Mouse (Mus musculus) common myeloid progenitor, adult 5-6 weeks (primary cell): ENCODE results near the gene Hmgcl. TPM values are rescaled to one million over a fixed set of nuclear protein-coding genes. Genes with fewer than 3 reads are reported as not detected.

Experiments used
- ATAC-seq: replicated peaks from 2 replicates; pipeline ENCODE4 v1.8.0; 2016; ENCODE audit warnings: low read depth, mild to moderate bottlenecking, moderate TSS enrichment, inconsistent platforms; ENCODE audit not compliant: poor library complexity, severe bottlenecking
- total RNA-seq: library from RNA; stranded (forward); fragments of 200-1000, 187-1606 nt; gene quantifications from 2 replicates; pipeline ENCODE4 v1.2.3, GENCODE M21; 2017

Gene Hmgcl
- total RNA-seq, 1 experiment from 2014 or later = 23.8 TPM

DNA sequence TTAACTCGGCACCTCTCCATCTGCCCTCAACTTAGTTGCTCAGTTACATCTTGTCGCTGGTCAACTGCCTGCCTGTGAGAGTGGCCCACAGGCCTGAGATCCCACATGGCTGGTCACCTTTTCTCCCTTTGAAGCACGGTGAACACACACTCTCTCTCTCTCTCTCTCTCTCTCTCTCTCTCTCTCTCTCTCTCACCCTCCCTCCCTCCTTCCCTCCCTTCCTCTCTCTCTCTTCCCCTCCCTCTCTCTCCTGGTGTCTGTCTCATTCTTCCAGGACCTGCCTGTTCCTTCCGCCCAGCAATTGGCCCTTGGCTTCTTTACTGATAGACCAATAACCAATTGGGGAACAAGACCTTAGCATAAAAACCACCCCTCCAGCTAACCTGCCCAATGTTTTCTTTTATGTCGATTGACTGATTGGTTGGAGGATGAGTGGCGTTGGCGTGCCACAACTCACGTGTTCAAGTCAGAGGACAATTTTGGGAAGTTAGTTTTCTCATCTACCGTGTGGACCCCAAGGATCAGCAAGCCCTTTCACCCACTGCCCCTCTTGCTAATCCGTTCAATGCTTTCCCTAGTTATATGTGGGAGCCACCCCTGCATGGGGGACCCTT, 19.9 kb upstream of the Hmgcl start:
- ATAC-seq = no peak

DNA sequence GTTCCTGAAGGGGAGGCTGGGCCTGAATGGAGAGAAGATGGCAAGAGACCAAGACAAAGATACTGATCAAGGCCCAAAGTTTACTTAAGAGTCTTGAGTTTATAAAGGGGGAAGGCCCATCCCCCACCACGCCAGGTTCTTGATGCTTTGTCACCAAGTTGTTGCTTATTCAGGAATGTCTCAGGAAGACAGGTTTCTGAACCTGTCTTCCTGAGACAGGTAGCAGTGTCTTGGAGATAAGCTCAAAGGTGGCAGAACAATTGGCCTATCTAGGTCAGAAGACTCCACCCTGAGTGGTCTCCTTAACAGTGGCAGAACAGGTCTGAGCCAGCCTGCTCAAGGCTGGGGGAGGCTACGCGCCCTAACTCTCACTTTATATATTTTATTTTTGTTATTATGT, 19.4 kb upstream of the Hmgcl start:
- ATAC-seq = no peak

DNA sequence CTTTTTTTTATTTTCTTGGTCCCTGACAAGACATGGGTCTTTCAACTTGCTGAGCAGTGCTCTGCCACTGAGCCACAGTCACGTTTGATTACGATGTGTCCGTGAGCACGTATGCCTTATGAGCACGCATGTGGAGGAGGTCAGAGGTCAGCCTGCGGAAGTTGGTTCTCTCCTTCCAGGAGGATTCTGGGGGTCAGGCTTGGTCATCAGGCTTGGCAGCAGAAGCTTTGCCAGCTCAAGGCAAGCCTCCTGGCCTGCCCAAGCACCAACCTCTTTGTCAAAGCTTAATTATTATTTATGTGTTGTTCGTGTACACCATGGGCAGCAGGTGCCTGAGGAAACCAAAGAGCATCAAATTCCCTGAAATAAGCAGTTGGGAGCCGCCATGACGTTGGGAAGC, 17.9 kb upstream of the Hmgcl start:
- no peak for ATAC-seq

DNA sequence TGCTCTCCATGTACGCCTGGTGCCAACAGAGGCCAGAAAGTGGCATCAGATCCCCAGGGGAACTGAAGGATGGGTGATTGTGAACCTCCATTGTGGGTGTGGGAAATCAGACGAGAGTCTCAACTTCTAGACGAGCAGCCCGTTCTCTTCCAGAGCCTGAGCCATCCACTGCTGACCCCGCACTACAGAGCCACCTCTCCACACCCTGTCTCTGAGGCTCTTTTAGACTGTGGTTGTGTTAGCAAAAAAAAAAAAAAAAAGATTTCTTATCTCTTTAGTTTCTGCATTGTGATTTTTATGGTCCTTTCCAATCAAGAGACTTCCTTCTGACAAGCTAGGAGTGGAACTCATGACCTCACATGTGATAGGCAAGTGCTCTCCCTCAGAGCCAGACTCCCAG, 16.8 kb upstream of the Hmgcl start:
- ATAC-seq = no peak

DNA sequence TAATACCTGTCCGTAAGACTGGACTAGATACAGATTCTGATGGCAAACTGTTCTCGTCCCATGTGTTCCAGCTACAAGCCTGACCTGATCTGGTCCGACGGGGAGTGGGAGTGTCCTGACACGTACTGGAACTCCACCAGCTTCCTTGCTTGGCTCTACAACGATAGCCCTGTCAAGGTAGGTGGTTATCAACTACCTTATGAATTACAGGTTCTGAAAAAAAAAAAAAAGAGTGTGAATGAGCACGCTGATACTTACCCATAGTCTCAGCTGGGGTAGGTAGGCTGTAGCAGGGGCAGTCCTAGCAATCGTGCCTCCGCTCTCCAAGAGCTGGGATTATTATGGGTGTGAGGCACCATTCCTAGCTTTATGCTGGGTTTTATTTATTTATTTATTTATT, 16.4 kb upstream of the Hmgcl start:
- ATAC-seq = no peak

DNA sequence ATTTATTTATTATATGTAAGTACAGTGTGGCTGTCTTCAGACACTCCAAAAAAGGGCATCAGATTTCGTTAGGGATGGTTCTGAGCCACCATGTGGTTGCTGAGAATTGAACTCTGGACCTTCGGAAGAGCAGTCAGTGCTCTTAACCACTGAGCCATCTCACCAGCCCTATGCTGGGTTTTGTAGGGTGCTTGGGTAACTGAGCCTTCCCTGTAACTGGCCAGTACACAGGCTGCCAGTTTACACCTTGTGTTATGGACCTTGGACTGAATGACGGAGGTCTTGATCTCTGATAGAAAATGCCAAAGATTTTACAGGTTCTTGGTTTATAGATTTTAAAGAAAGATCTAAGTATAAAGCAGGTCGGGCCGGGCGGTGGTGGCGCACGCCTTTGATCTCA, 16.0 kb upstream of the Hmgcl start:
- ATAC-seq = no peak

DNA sequence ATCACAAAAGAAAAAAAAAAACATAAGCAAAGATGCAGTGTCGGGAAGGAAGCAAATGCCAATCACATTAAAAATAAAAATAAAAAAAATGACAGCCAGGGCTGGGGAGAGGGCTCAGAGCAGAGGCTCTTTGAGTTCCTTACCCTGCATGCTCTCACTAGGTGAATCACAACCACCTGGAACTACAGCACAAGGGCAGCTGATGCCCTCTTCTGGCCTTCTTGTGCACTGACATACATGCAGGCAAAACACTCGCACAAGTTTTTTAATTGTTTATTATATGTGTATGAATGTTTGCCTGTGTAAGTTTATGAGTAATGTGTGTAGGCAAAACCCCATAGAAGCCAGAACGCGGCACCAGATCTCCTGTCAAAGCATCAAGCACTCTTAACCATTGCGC, 14.4 kb upstream of the Hmgcl start:
- peak; percentile 65 for ATAC-seq

DNA sequence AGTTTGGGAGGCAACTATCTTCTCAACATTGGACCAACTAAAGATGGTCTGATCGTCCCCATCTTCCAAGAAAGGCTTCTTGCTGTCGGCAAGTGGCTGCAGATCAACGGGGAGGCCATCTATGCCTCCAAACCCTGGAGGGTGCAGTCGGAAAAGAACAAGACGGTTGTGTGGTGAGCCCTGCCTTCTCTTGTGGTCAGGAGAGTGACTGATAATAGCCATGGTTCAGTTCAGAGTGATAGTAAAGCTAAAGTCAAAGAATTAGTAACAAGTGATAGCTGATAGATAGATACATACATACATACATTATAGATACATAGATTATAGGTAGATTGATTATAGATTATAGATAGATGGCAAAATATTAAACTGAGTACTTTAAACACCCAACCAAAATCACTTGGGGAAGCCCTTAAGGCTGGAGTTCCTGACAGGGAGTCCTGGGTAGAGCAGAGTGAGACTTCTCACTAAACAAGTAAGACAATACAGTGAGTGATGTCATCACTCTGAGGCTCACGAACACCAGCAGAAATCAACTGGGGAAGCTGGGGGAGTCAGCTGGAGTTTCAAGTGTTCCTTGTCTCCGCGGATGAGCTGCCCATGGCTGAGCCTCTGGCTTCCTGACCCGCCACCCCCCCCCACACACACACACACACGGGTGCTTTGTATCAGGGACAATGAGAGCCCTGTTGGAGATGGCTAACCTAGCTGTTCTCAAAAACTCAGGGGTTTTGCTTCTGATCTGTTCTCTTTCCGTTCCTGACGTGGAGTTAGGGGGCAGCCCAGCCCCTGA, 11.3 kb upstream of the Hmgcl start:
- ATAC-seq = peak; percentile 81

DNA sequence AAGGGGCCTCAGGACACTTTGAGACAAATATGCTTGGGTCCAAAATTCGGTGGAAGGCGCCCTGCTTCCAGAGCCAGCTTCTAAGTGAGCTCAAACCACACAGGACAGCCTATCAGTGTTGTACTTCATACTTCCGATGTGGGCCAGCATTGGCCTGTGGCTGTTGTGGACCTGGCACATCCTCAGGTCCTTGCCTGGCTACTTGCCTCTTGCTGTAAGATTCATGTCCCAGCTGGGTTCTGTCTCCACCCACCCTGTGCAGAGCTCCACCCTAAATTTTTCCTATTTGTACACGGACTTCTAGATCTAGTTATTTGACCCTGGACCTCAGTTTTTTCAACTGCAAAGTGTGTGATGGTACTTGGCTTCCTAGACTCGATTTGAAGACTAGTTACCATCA, 10.7 kb upstream of the Hmgcl start:
- ATAC-seq = no peak; the same call in 1 of the 2 replicates

DNA sequence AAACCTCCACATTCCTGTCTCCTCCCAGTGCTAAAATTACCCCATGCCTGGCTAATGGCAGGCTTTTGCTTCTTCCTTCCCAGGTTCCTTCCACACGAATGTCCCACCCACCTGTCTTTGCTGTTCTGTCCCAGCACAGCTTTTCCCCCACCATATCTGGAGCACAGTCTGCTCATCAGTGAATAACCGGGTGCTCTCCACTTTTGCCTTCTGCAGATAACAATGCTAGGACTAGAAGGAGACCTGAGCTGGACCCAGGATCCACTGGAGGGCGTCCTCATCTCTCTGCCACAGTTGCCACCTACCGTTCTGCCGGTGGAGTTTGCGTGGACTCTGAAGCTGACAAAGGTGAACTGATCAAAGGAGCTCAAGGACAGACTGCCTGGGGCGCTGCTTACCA, 7.4 kb upstream of the Hmgcl start:
- ATAC-seq = no peak

DNA sequence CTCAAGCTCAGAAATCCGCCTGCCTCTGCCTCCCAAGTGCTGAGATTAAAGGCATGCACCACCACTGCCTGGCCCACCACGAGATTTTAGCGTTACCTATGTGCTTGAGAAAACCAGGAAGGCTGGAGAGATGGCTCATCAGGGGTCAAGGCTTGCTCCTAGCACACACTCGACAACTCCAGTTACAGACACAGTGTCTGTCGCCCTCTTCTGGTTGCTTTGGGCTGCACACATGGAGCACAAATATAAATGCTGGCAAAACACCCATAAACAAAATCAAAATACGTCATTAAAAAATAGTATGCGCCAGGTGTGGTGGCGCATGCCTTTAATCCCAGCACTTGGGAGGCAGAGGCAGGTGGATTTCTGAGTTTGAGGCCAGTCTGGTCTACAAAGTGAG, 5.2 kb upstream of the Hmgcl start:
- 0 out of 2 replicates have a peak, but pooled peaks have one; percentile 33 for ATAC-seq

DNA sequence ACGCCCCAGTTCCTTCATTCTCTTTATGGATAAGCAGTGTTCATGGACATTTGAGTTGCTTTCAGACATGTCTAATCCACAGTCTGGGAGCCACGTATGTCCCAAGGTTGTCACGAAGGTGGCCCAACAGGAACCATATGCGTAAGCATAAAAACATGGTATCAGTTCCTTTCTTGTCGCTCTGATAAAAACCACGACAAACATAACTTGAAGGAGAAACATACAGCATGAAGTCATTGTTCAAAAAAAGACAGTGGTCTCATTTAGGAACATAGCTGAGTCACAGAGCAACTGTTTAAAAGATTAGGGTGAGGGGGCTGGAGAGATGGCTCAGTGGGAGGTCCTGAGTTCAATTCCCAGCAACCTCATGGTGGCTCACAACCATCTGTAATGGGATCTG, 4.1 kb upstream of the Hmgcl start:
- 0 out of 2 replicates have a peak, but pooled peaks have one; percentile 9 for ATAC-seq

DNA sequence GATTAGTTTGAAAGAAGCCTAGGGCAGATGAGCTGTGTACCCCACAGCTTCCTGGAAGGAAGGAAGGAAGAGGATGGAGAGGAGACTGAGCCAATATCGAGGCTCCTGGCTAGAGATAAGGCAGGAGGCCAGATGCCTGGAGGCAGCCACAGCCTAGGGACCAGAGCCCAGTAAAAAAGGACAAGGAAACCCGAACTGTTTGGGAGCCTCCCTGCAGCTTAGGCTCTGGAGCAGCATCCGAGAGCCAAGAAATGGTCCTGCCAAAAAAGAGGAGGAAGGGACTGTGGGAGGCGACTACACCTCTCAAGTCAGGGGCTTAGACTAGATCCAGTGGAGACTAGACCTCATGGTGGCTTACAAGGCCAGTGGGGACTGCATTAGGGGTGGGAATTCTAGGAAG, 2.9 kb upstream of the Hmgcl start:
- ATAC-seq = no peak

DNA sequence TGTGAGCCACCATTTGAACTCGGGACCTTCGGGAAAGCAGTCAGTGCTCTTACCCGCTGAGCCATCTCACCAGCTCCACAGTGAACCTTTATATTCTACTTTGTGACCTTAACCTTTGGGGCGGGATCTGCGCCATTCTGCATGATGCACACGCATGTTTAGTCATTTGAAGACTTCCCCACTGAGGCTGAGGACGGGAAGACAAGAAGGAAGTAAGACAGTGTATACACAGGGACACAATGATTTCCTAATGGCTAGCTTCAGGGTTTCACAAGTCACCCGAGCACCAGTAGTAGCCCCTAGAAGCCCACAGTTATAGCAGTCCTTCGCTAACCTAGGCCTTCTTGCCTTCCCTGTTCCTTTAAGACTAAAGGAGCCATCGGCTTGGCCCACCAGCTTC, 542 bp upstream of the Hmgcl start:
- ATAC-seq = peak; percentile 22; the same call in 1 of the 2 replicates

DNA sequence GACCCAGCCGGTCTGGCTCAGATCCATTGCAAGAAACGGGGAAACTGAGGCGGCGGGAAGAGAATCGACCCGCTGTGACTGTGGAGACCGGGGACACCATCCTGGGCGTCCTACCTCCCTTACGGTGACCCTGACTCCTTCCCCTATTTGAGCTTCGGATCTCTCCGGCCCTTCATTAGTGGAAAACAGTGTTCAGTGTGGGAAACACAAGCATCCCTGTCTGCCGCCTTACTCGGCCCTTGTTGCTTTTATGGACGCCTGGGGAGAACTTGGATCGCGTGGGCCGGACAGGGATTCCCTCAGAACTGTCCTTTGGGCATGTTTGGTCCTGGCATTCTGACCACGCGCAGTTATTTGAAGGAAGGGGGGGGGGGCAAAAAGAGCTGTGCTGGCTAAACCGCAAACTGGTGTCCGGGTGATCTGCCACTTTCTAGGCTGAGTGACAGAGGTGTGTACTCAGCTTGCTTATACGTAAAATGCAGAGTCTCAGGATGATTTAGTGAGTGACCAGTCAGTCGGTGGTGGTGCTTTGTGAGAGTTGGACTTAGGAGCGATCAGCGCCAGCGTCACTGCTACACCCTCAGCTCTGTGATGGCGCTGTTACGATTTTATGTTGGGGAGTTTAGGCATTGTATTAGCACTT, 532 bp downstream of the Hmgcl start:
- peak; percentile 12; the same call in 1 of the 2 replicates for ATAC-seq

DNA sequence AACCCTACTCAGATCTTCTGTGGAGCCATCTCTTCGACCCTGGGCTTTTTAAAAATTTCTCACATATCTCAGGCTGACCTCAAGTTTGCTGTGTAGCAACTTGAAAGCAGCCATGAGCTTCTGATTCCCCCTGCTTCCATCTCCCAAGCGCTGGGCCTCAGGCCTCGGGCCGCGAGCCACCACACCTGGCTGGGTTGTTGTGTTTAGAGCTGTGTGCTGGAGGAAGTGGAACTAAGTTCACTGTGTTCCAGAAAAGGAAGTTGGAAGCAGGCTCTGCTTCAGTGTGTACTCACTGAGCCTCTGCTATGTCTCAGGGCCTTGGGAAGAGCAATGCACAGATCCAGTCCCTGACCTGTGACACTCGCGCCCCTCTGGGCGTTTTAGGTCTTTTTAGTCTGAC, 1.9 kb downstream of the Hmgcl start:
- no peak for ATAC-seq

DNA sequence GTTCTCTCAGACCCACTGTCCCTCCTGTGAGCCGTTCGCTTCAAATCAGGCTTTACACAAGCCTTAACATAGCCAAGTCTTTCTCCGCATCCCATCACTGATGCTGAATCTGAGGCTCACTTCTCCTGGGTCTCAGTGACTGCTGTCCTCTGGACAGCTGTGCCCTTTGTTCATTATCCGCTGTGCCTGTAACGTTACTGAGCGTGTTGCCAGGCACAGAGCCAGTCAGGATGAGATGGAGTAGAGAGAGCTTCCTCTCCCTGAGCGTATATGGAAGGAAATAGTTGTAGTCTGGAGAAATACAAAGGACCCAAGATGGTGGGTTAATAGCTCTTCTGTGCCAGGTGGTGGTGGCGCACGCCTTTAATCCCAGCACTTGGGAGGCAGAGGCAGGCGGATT, 3.2 kb downstream of the Hmgcl start:
- ATAC-seq = no peak

DNA sequence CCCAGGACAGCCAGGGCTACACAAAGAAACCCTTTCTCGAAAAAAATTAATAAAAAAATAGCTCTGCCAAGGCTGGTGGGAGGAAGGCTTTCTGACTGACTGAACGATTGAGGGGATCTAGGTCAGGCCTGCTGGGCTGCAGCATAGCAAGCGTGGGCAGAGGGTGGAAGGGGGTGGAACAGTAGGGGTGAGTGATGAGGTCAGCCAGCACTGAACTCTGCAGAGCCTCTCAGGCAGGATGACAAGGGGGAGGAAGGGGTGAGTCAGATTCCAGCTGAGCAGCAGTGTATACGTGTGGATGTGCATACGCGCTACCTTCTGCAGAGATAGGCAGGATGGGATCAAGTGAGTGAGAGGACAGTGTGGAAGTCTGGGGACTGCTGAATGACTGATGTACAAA, 3.7 kb downstream of the Hmgcl start:
- ATAC-seq = no peak

DNA sequence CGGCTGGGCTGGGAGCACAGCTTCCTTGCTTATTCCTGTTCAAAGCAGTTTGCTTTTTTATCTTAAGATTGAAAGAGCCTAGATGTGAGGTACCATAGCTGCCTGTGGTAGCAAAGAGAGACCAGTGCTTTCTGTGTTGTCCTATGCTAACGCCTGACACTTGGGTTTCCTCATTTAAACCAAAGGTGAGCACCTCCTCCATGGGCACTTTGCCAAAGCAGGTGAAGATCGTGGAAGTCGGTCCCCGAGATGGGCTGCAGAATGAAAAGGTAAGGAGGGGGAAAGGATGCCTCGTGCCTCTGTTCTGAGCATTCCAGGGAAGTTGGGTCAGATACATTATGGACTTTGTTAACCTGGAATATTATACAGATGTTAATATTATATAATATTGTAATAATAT, 4.1 kb downstream of the Hmgcl start:
- ATAC-seq = no peak

DNA sequence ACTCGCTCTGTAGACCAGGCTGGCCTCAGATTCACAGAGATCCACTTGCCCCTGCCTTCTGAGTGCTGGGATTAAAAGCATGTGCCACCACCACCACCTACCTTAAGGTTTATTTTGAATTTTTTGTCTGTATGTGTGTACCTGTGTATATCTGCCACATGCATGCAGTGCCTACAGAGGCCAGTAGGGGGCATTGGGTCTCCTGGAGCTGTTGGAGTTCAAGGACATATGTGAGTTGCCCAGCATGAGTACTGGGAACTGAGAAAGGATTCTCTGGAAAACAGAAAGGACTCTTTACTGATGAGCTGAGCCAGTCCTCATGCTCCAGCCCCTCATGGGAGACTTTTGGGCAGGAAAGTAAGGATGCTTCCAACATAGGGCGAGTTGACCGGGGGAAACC, 5.3 kb downstream of the Hmgcl start:
- no peak for ATAC-seq

DNA sequence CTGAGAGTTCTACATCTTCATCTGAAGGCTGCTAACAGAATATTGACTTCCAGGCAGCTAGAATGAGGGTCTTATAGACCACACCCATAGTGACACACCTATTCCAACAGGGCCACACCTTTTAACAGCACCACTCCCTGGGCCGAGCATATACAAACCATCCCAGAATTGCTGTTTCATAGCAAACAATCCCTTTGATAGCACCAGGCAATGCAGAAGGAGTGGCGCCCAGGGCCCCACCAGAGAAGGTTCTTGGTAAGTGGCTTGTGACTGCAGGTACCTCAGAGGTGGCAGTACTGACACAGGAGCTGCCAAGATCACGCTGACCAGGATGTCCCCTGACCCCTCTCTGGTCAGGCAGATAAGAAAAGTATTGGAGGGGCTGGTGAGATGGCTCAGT, 6.9 kb downstream of the Hmgcl start:
- ATAC-seq = no peak
